Mouse (Mus musculus) embryo, embryonic 10 days (tissue): ENCODE results near the gene Dhtkd1.

Experiments
- DNase-seq: peaks from one replicate; pipeline ENCODE4 v3.0.0-alpha.2; 2015; ENCODE audit warnings: low spot score

Gene Dhtkd1

GRCm38 (mm10) chr2:5930291-5931054 is 12.1 kb downstream of the Dhtkd1 start:
- no peak for DNase-seq

DNA sequence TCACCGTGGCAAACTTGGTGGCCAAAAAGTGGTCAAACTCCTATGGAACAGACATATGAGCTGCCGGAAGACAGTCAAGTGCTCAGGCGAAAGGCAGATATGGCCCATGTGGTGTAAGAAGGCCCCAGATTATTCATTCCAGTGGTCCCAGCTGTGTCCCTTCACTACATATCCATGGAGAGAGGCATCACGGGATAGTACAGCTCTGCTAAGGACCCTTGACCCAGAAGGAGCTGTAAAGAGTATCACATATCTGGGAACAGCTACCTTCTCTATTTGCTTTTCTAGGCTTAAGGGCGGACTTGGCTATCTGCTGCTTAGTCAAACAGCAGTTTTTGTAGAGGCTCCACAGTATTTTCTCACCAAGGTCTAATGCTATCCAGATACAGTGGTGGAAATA is 12.8 kb downstream of the Dhtkd1 start:
- no peak for DNase-seq

DNA sequence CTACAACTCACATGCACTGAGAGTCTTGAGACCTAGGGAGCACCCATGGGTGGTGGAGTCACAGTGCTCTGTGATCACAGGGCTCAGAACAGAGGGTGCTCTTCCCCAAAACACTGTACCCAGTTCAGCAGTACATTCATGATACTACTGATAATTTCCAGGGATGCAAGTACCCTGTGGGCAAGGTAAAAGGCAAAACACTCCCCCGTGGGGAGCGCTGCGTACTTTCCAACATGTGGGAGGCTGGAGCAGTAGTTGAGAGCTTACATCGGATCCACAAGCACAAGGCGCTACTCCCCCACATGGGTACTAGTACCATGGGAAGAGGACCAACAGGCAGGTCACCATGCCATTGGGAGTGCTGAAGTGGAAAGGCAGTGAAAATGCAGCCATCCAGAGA is 15.1 kb downstream of the Dhtkd1 start:
- no peak for DNase-seq

DNA sequence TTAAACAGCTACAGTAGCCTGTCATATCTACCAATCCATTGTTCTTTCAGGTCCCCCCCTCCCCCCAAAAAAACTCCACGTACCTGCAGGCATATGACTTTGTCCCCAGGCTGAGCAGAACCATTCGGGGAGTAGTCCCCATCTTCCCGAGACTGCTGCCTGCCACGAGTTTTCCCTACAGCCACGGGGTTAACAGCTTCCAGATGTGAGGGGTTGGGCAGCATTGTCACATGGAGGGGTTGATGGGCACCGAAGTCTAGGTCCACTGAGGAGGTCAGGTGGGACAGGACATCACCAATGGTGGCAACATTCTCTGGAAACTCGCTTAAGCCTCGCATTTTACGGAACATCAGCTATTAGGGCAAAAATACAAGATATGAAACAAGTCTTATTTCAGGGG is 18.8 kb downstream of the Dhtkd1 start:
- DNase-seq, result peak; percentile 57

- no peak for DNase-seq
These were observed 19.8 kb downstream of the Dhtkd1 start for GRCm38 (mm10) chr2:5922823-5923222.

DNA sequence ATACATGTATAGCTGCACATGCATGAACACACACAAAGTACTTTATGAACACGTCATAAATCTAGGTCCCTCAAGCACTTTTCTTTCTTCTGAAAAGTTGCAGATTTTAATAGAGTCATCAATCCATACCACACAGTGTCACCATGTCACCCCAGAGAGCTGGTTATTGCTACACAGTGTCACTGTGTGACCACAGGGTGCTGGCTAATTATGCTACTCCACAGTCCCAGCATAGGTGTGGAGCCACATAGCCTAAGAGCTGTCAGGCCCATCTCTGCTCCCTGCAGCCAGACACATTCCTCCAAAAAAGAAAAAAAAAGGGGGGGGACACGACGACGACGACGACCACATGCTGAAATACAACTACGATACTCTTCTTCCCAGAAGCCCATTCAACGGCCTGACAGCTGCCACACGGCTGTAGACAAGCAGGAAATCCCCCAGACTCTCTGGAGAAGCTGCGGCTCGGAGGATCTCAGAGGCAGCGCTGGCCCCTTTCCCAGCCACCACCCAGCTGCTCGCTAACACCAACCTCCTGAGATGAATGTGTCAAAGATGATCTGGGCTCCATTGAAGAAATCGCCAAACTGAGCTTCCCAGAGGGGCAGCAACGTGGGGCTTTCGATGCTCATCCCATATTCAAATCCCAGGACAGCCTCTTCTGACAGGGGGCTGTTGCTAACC is 31.2 kb downstream of the Dhtkd1 start:
- DNase-seq, result no peak

DNA sequence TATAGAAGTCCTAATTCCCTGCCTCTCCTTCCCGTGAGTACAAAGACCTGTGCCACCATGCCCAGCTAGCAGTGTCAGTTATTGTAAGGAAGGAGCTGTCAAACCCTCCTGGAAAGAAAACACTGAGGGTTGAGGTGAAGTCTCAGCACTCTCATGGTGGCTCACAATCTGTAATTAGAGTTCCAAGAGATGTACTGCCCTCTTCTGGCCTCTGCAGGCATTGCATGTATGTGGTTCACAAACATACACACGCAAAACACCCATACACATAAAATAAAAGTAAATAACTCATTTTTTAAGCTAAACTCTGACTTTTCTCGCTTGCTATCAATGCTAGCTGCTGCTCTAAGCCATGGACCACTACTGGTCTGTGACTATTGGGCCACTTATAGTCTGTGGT is 36.0 kb downstream of the Dhtkd1 start:
- DNase-seq, result peak; percentile 73

- DNase-seq, result no peak
These were observed 36.5 kb downstream of the Dhtkd1 start for GRCm38 (mm10) chr2:5906092-5906491.

DNA sequence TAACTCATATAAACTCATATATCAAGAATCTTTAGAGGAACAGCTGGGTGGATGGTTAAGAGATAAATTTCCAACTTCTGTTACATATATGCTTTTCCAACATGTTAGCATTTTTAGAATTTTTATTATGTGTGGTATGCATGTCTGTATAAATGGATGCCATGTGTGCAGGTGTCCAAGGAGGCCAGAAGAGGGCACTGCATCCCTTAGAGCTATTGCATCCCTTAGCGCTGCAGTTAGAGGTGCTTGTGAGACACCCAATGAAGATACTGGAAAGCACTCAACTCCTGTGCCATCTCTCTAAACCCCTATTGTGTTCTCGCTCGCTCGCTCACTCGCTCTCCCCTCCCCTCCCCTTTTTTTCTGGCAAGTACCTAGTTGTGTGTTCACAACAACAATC is 42.4 kb downstream of the Dhtkd1 start:
- peak; percentile 67 for DNase-seq

GRCm38 (mm10) chr2:5894843-5895570 is 47.6 kb downstream of the Dhtkd1 start, which contains the start of gene Sec61a2:
Sec61a2 (minus strand) TSS chr2:5895432.
- DNase-seq, result peak; percentile 100

DNA sequence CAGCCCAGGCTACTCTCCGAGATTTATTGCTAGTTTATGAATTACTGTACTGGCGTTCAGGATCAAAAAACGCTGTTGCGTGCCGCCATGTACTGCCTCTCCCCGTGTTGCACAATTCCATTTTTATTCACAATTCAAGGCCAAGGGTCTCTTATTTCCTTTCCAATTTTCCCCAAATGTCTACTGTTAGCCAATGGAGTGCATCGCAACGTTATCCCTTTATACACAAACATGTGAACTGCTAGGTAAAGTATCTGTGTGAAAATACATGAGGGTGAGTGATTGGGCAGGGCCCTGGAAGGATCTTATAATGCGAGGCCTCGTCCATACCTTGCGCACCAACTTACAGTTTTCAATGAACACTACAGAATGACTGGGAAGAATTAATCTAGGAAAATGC is 48.3 kb downstream of the Dhtkd1 start:
- DNase-seq, result peak; percentile 33

DNA sequence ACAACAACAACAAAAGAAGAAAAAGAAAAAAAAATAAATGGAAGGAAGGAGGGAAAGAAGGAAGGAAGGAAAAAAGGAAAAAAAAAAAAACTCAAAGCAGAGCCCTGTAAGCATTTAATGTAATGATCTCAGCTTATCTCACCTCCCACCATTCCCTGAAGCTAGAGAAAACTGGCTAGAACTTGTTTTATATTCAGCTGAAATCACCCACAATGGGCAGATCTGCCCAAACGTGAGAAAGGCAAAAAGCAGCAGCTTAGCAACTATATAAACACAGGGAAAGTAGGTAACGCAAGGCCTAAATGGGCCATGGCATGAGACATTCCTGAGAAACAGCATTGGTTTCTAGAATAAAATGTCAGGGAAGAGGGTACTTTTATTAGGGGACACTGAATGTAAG is 53.2 kb downstream of the Dhtkd1 start:
- DNase-seq, result no peak

GRCm38 (mm10) chr2:5888865-5889264 is 53.7 kb downstream of the Dhtkd1 start:
- DNase-seq, result no peak

- DNase-seq, result no peak
These were observed 65.1 kb downstream of the Dhtkd1 start for GRCm38 (mm10) chr2:5877446-5877845.

- no peak for DNase-seq
These were observed 72.8 kb downstream of the Dhtkd1 start for GRCm38 (mm10) chr2:5869746-5870145.

GRCm38 (mm10) chr2:5867681-5868080 is 74.9 kb downstream of the Dhtkd1 start:
- DNase-seq, result no peak

- DNase-seq, result no peak
These were observed 79.8 kb downstream of the Dhtkd1 start, which contains the start of gene Gm13199 for GRCm38 (mm10) chr2:5862834-5863233. Gm13199 (minus strand) TSS chr2:5862934.

DNA sequence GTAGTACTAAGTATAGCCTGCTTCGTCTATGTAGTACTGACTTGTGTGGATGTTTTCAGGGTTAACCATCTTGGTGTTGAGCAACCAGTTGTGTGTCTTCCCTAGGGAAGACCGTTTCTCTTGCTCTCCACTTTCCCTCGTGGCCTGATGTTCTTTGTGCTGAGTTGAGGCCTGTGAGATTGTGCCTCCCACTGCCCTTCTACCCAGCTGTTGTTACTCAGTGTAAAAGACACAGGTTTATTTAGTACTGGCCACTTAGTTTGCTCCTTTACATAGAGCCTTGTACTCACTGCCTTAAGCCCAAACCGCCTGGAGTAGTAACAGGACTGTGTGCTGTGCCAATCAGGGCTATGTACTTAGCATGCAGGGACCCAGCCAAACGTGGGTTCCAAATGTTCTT is 90.7 kb downstream of the Dhtkd1 start:
- no peak for DNase-seq

DNA sequence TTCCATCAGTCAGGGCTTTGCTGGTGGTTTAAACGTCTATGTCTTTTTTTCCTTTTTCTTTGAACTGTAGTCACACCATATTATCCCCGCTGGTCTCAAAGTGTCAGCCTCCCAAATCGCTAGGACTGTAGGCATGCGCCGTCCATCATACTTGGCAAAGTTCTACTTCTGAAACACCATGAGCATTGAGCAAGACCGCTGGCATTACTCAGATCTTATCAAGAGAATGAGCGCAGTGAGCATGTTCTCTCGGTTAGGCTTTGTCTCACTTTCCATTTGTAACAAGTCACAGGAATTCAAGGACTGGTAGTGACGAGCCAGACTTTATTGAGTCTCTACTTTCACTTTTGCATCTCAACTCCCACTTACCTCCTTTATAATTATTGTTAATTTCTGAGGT is 91.5 kb downstream of the Dhtkd1 start:
- no peak for DNase-seq
